Mouse (Mus musculus) splenic B cell, adult 2 months (primary cell): ENCODE data around the gene Pgm5.
A peak's percentile ranks its signal among the peaks of the same experiment; 100 is the strongest.

Experiments
- DNase-seq: peaks from one replicate; pipeline ENCODE4 v3.0.0-alpha.2; 2011; ENCODE audit warnings: low read depth, low spot score
- H3K27me3 ChIP-seq: 2 replicates; pipeline ENCODE4 v1.6.1; 2012; ENCODE audit warnings: mild to moderate bottlenecking, low read length, moderate library complexity, mixed read lengths; ENCODE audit not compliant: control insufficient read depth, poor library complexity, insufficient read depth, severe bottlenecking
- H3K36me3 ChIP-seq: 2 replicates; pipeline ENCODE4 v1.6.1; 2012; ENCODE audit warnings: mild to moderate bottlenecking, low read length, moderate library complexity, mixed read lengths; ENCODE audit not compliant: control insufficient read depth, poor library complexity, insufficient read depth, severe bottlenecking

Gene Pgm5

GRCm38 (mm10) chr19:24689531-24689930 is 172.1 kb downstream of the Pgm5 start:
- no peak for DNase-seq
- Histone ChIP-seq H3K36me3 (no peaks in the 10 kb centered on the region), H3K27me3 (no peaks in the 10 kb centered on the region)

- H3K36me3 ChIP-seq = no peaks in the 10 kb centered on the region
- no peak for DNase-seq
- H3K27me3 ChIP-seq = no peaks in the 10 kb centered on the region
These were observed 173.3 kb downstream of the Pgm5 start for GRCm38 (mm10) chr19:24688327-24688726.

- Histone ChIP-seq H3K27me3 (no peaks in the 10 kb centered on the region), H3K36me3 (no peaks in the 10 kb centered on the region)
- DNase-seq = no peak
These were observed 175.2 kb downstream of the Pgm5 start for GRCm38 (mm10) chr19:24686411-24686810.

GRCm38 (mm10) chr19:24683016-24683720 is 178.5 kb downstream of the Pgm5 start:
- H3K27me3 ChIP-seq = no peaks in the 10 kb centered on the region
- H3K36me3 ChIP-seq = no peaks in the 10 kb centered on the region
- no peak for DNase-seq

GRCm38 (mm10) chr19:24677242-24677984 is 184.2 kb downstream of the Pgm5 start:
- no peak for DNase-seq
- Histone ChIP-seq H3K27me3 (no peaks in the 10 kb centered on the region; the same call in 1 of the 2 replicates), H3K36me3 (no peaks in the 10 kb centered on the region)

GRCm38 (mm10) chr19:24676429-24676828 is 185.2 kb downstream of the Pgm5 start:
- DNase-seq = no peak
- H3K36me3 ChIP-seq = no peaks in the 10 kb centered on the region
- no peaks in the 10 kb centered on the region; the same call in 1 of the 2 replicates for H3K27me3 ChIP-seq

GRCm38 (mm10) chr19:24673762-24674161 is 187.9 kb downstream of the Pgm5 start, which contains the start of gene Tmem252:
TSS of gene Tmem252 (plus strand) at chr19:24674008.
- no peak for DNase-seq
- Histone ChIP-seq H3K36me3 (no peaks in the 10 kb centered on the region), H3K27me3 (no peaks in the 10 kb centered on the region; the same call in none of the 2 replicates)

GRCm38 (mm10) chr19:24673331-24673730 is 188.3 kb downstream of the Pgm5 start:
- no peaks in the 10 kb centered on the region for H3K36me3 ChIP-seq
- no peaks in the 10 kb centered on the region; the same call in none of the 2 replicates for H3K27me3 ChIP-seq
- DNase-seq = no peak

- DNase-seq = no peak
- H3K27me3 ChIP-seq = no peaks in the 10 kb centered on the region; the same call in none of the 2 replicates
- H3K36me3 ChIP-seq = no peaks in the 10 kb centered on the region
These were observed 189.2 kb downstream of the Pgm5 start for GRCm38 (mm10) chr19:24672366-24672960.

- H3K27me3 ChIP-seq = no peaks in the 10 kb centered on the region; the same call in none of the 2 replicates
- DNase-seq = peak; percentile 45
- no peaks in the 10 kb centered on the region for H3K36me3 ChIP-seq
These were observed 190.1 kb downstream of the Pgm5 start for GRCm38 (mm10) chr19:24671571-24671970.

GRCm38 (mm10) chr19:24667527-24667926 is 194.1 kb downstream of the Pgm5 start:
- Histone ChIP-seq H3K27me3 (no peaks in the 10 kb centered on the region; the same call in 1 of the 2 replicates), H3K36me3 (no peaks in the 10 kb centered on the region)
- no peak for DNase-seq

GRCm38 (mm10) chr19:24665771-24666170 is 195.9 kb downstream of the Pgm5 start:
- Histone ChIP-seq H3K36me3 (no peaks in the 10 kb centered on the region), H3K27me3 (no peaks in the 10 kb centered on the region)
- no peak for DNase-seq

- Histone ChIP-seq H3K27me3 (no peaks in the 10 kb centered on the region), H3K36me3 (no peaks in the 10 kb centered on the region)
- no peak for DNase-seq
These were observed 199.3 kb downstream of the Pgm5 start for GRCm38 (mm10) chr19:24662346-24662745.

- DNase-seq = peak; percentile 58
- no peaks in the 10 kb centered on the region for H3K27me3 ChIP-seq
- no peaks in the 10 kb centered on the region for H3K36me3 ChIP-seq
These were observed 204.7 kb downstream of the Pgm5 start for GRCm38 (mm10) chr19:24656981-24657380.
